Mouse (Mus musculus) heart, postnatal 36 days (tissue): ENCODE results near the gene Lztr1. TPM values are rescaled to one million over a fixed set of nuclear protein-coding genes. Genes with fewer than 3 reads are reported as not detected.

ENCODE experiments used
- DNase-seq, 2 experiments: peaks; one replicate each; pipeline ENCODE4 v3.0.0; 2021 to 2022
- intact Hi-C: fragments of 180-260 bp; cut with DNase I; formaldehyde crosslinking; loops from one replicate; pipeline ENCODE4 v1.15.1; 2025
- total RNA-seq, 2 experiments: library from RNA; stranded (reverse); gene quantifications; 2 replicates each; pipeline ENCODE4 v1.2.3; 2021

Gene Lztr1
- 10 to 100 TPM; 35.4 to 38.3 TPM for total RNA-seq

GRCm38 (mm10) chr16:17508546-17509239 lies at the start of gene Lztr1:
Lztr1 (plus strand) TSS chr16:17508688.
- intact Hi-C loops = loop anchor here (2.0 kb wide), 2 partner anchors 22 to 104 kb away; partner anchors contain the start of genes Snap29 and Thap7

GRCm38 (mm10) chr16:17460254-17460653 lies 48.2 kb upstream of the Lztr1 start:
- intact Hi-C loops = no loop called here
- peak in 1 of 2 experiments; percentile 22 for DNase-seq

More at GRCm38 (mm10) chr16:17508546-17509239, at the start of gene Lztr1:
- DNase-seq = peak; percentile 88 to 93

- DNase-seq = no peak
- intact Hi-C loops = no loop called here
Observed at GRCm38 (mm10) chr16:17461596-17461995, 46.9 kb upstream of the Lztr1 start.

- intact Hi-C loops = no loop called here
- DNase-seq = no peak
Observed at GRCm38 (mm10) chr16:17463184-17463583, 45.3 kb upstream of the Lztr1 start.

GRCm38 (mm10) chr16:17466875-17467663 lies 41.4 kb upstream of the Lztr1 start:
- DNase-seq = no peak
- intact Hi-C loops = no loop called here

GRCm38 (mm10) chr16:17472498-17472897 lies 36.0 kb upstream of the Lztr1 start:
- no peak for DNase-seq
- intact Hi-C loops = no loop called here

- peak in 1 of 2 experiments; percentile 22 for DNase-seq
- intact Hi-C loops = no loop called here
Observed at GRCm38 (mm10) chr16:17474091-17474490, 34.4 kb upstream of the Lztr1 start.

GRCm38 (mm10) chr16:17474761-17475160 lies 33.7 kb upstream of the Lztr1 start:
- no peak for DNase-seq
- intact Hi-C loops = no loop called here

GRCm38 (mm10) chr16:17475326-17475725 lies 33.2 kb upstream of the Lztr1 start:
- intact Hi-C loops = no loop called here
- DNase-seq = no peak

GRCm38 (mm10) chr16:17478331-17478943 lies 30.1 kb upstream of the Lztr1 start:
- DNase-seq = no peak
- intact Hi-C loops = no loop called here

GRCm38 (mm10) chr16:17481465-17481864 lies 27.0 kb upstream of the Lztr1 start:
- DNase-seq = no peak
- intact Hi-C loops = no loop called here

- intact Hi-C loops = no loop called here
- peak; percentile 23 to 45 for DNase-seq
Observed at GRCm38 (mm10) chr16:17486505-17486904, 22.0 kb upstream of the Lztr1 start.

GRCm38 (mm10) chr16:17488478-17489468 lies 19.7 kb upstream of the Lztr1 start:
- DNase-seq = no peak

GRCm38 (mm10) chr16:17489469-17490111 lies 18.9 kb upstream of the Lztr1 start, which contains the start of gene Aifm3:
Aifm3 (plus strand) TSS chr16:17489611.
- DNase-seq = peak in 1 of 2 experiments; percentile 18

More at GRCm38 (mm10) chr16:17488478-17489468, 19.7 kb upstream of the Lztr1 start:
- intact Hi-C loops = no loop called here

GRCm38 (mm10) chr16:17491154-17491553 lies 17.3 kb upstream of the Lztr1 start:
- intact Hi-C loops = no loop called here
- no peak for DNase-seq

More at GRCm38 (mm10) chr16:17489469-17490111, 18.9 kb upstream of the Lztr1 start, which contains the start of gene Aifm3:
- intact Hi-C loops = no loop called here

GRCm38 (mm10) chr16:17491896-17492561 lies 16.5 kb upstream of the Lztr1 start:
- DNase-seq = no peak
- intact Hi-C loops = no loop called here

- intact Hi-C loops = no loop called here
- DNase-seq = peak; percentile 24 to 45
Observed at GRCm38 (mm10) chr16:17496499-17497305, 11.8 kb upstream of the Lztr1 start.
